Mouse (Mus musculus): ENCODE results near the gene Mical3. TPM values are rescaled to one million over a fixed set of nuclear protein-coding genes. Genes with fewer than 3 reads are reported as not detected.

The Mical3 gene
- polyA plus RNA-seq, 1 experiment from 2014 or later = 13.7 TPM

GRCm38 (mm10) chr6:121039286-121039685 is 91.5 kb downstream of the Mical3 start:
- Histone ChIP-seq H3K9ac (no peak overlapping the region), H3K4me3 (no peak overlapping the region), H3K9me3 (replicated peaks) (no peaks in the 10 kb centered on the region), H3K36me3 (peaks cover 83% of the 10 kb centered on the region), H3K4me2 (no peak overlapping the region), H3K4me1 (no peaks in the 10 kb centered on the region; the same call in 1 of the 2 replicates), H3K27me3 (replicated peaks) (no peaks in the 10 kb centered on the region), H3K27ac (no peak overlapping the region)
- 83% methylated on average over 9 of the region's 9 CpGs for WGBS (ENCODE audit: insufficient replicate concordance)
- no peak for ATAC-seq

DNA sequence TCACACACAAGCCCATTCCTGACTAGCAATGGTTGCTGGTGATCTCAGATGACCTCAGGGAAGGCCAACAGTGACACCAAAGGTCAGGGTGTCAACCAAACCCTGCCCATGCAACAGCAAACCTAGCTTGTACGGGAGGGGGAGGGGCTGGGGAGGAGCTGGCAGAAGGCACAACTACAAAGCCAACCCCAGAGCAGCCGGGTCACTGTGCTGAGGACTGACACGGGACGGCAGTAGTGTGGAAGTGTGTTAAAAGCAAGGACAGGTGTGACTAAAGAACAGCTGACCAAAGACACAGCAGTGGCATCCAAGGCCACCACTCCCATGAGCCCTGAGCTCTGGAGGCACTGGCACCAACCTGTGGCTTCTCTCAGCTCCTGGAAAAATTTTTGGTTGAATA is 93.7 kb downstream of the Mical3 start:
- H3K36me3 ChIP-seq = peaks cover 100% of the 10 kb centered on the region
- no peak overlapping the region; the same call in 1 of the 2 replicates for H3K27ac ChIP-seq
- ATAC-seq = peak; percentile 66

GRCm38 (mm10) chr6:121035929-121036328 is 94.9 kb downstream of the Mical3 start:
- Histone ChIP-seq H3K27ac (no peak overlapping the region), H3K4me2 (no peak overlapping the region), H3K4me1 (no peaks in the 10 kb centered on the region), H3K36me3 (peaks cover 100% of the 10 kb centered on the region), H3K4me3 (no peak overlapping the region), H3K9me3 (replicated peaks) (no peaks in the 10 kb centered on the region), H3K9ac (no peak overlapping the region), H3K27me3 (replicated peaks) (no peaks in the 10 kb centered on the region)
- WGBS (ENCODE audit: insufficient replicate concordance) = 85% methylated on average over 3 of the region's 3 CpGs
- no peak for ATAC-seq

More for the DNA sequence above, 93.7 kb downstream of the Mical3 start:
- Histone ChIP-seq H3K4me3 (no peak overlapping the region), H3K9ac (no peak overlapping the region), H3K4me2 (no peak overlapping the region), H3K4me1 (no peaks in the 10 kb centered on the region), H3K9me3 (replicated peaks) (no peaks in the 10 kb centered on the region), H3K27me3 (replicated peaks) (no peaks in the 10 kb centered on the region)
- 75% methylated on average over 4 of the region's 4 CpGs for WGBS (ENCODE audit: insufficient replicate concordance)

- H3K4me1 ChIP-seq = no peaks in the 10 kb centered on the region
- peaks cover 100% of the 10 kb centered on the region for H3K36me3 ChIP-seq
- no peak for ATAC-seq
- no peak overlapping the region for H3K4me2 ChIP-seq
- H3K27me3 ChIP-seq (replicated peaks) = no peaks in the 10 kb centered on the region
- H3K9me3 ChIP-seq (replicated peaks) = no peaks in the 10 kb centered on the region
- H3K4me3 ChIP-seq = no peak overlapping the region
- H3K9ac ChIP-seq = no peak overlapping the region
- 88% methylated on average over 12 of the region's 12 CpGs for WGBS (ENCODE audit: insufficient replicate concordance)
- H3K27ac ChIP-seq = no peak overlapping the region
Observed at GRCm38 (mm10) chr6:121035268-121035667, 95.5 kb downstream of the Mical3 start.

DNA sequence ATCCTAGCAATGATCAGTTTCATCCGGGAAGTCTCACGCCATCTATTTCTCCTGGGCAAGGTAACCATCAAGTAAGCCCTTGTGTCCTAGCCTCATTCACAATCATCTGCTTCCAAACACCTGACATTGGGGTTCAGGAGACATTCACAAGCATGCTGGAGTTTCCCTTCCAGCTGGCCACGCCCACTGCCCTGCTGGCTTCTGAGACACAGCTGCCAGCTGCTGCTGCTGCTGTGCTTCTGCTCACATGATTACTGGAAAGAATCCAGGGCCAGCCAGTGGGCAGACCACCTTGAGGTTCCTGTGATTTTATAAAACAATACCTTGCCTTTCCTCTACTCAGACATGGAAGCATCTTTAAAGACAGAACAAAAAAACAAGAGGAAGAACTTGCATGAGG is 97.5 kb downstream of the Mical3 start:
- Histone ChIP-seq H3K27me3 (replicated peaks) (no peaks in the 10 kb centered on the region), H3K4me3 (no peak overlapping the region), H3K4me1 (no peaks in the 10 kb centered on the region), H3K27ac (no peak overlapping the region), H3K4me2 (no peak overlapping the region), H3K36me3 (peaks cover 100% of the 10 kb centered on the region), H3K9ac (no peak overlapping the region), H3K9me3 (replicated peaks) (no peaks in the 10 kb centered on the region)
- 89% methylated on average over 3 of the region's 3 CpGs for WGBS (ENCODE audit: insufficient replicate concordance)
- ATAC-seq = no peak

DNA sequence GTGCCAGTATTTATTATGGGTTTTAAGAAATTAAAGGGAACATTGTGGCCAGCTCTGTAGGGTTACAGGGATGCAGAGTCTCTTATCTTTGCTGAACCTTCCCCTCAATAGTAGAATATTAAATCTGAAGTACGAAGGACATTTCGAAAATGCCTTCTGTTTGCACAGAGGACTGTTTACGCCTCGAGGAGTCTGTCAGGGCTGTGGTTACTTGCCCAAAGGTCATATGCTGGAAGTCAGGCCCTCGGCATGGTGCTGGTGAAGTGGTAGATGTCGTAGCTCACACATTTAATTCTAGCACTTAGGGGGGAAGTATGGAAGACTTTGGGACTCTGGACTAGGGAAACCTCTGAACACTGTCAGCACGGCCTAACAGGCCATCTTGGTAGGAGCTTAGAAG is 99.4 kb downstream of the Mical3 start:
- peaks cover 100% of the 10 kb centered on the region for H3K36me3 ChIP-seq
- H3K4me3 ChIP-seq = no peak overlapping the region
- no peaks in the 10 kb centered on the region for H3K4me1 ChIP-seq
- no peak for ATAC-seq
- 82% methylated on average over 7 of the region's 7 CpGs for WGBS (ENCODE audit: insufficient replicate concordance)
- no peaks in the 10 kb centered on the region for H3K9me3 ChIP-seq (replicated peaks)
- no peaks in the 10 kb centered on the region for H3K27me3 ChIP-seq (replicated peaks)
- no peak overlapping the region for H3K9ac ChIP-seq
- H3K27ac ChIP-seq = no peak overlapping the region
- H3K4me2 ChIP-seq = no peak overlapping the region

GRCm38 (mm10) chr6:121029897-121030589 is 100.8 kb downstream of the Mical3 start:
- Histone ChIP-seq H3K9me3 (replicated peaks) (no peaks in the 10 kb centered on the region), H3K4me3 (no peak overlapping the region), H3K27me3 (replicated peaks) (no peaks in the 10 kb centered on the region), H3K27ac (no peak overlapping the region), H3K36me3 (peaks cover 100% of the 10 kb centered on the region), H3K4me1 (no peaks in the 10 kb centered on the region), H3K4me2 (no peak overlapping the region), H3K9ac (no peak overlapping the region)
- 90% methylated on average over 19 of the region's 19 CpGs for WGBS (ENCODE audit: insufficient replicate concordance)
- ATAC-seq = no peak

GRCm38 (mm10) chr6:121028514-121028913 is 102.3 kb downstream of the Mical3 start:
- Histone ChIP-seq H3K4me2 (no peak overlapping the region), H3K9ac (no peak overlapping the region), H3K4me1 (no peaks in the 10 kb centered on the region), H3K36me3 (peaks cover 100% of the 10 kb centered on the region), H3K9me3 (replicated peaks) (no peaks in the 10 kb centered on the region), H3K27me3 (replicated peaks) (no peaks in the 10 kb centered on the region), H3K27ac (no peak overlapping the region), H3K4me3 (no peak overlapping the region)
- no peak for ATAC-seq
- 90% methylated on average over 8 of the region's 8 CpGs for WGBS (ENCODE audit: insufficient replicate concordance)

GRCm38 (mm10) chr6:121027314-121027713 is 103.5 kb downstream of the Mical3 start:
- Histone ChIP-seq H3K9ac (no peak overlapping the region), H3K36me3 (peaks cover 100% of the 10 kb centered on the region), H3K9me3 (replicated peaks) (no peaks in the 10 kb centered on the region), H3K4me1 (no peaks in the 10 kb centered on the region), H3K4me2 (no peak overlapping the region), H3K4me3 (no peak overlapping the region), H3K27me3 (replicated peaks) (no peaks in the 10 kb centered on the region), H3K27ac (no peak overlapping the region)
- ATAC-seq = no peak
- 89% methylated on average over 5 of the region's 5 CpGs for WGBS (ENCODE audit: insufficient replicate concordance)

GRCm38 (mm10) chr6:121026866-121027265 is 103.9 kb downstream of the Mical3 start:
- Histone ChIP-seq H3K9ac (no peak overlapping the region), H3K4me1 (no peaks in the 10 kb centered on the region), H3K9me3 (replicated peaks) (no peaks in the 10 kb centered on the region), H3K4me2 (no peak overlapping the region), H3K36me3 (peaks cover 100% of the 10 kb centered on the region), H3K4me3 (no peak overlapping the region), H3K27me3 (replicated peaks) (no peaks in the 10 kb centered on the region), H3K27ac (no peak overlapping the region)
- 87% methylated on average over 7 of the region's 7 CpGs for WGBS (ENCODE audit: insufficient replicate concordance)
- ATAC-seq = no peak

DNA sequence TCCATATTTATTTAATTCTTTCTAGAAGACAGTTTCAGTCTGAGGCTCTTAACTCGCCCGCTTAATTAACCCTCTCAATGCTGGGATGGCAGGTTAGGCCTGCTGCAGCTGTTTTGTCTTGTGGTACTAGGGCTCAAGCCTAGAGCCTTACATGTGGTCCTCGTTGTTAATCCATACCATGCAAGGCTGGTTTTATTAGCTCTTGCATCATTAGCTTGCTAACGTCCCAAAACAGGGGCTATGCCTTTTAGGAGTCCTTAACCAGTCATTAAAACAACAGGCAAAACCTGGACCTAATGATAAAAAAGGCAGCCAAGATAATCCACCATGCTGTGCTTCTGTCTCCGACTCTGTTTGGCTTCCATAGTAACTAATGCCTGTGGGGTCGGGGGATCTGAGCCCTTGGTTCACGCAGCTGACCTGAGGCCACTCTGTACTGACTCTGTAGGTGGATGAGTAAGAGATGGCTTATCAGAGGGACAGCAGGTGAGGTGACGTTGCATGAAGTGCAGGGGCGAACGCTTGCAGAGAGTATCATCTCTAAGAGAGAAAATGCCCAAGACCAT is 104.7 kb downstream of the Mical3 start:
- Histone ChIP-seq H3K9me3 (replicated peaks) (no peaks in the 10 kb centered on the region), H3K4me1 (no peaks in the 10 kb centered on the region), H3K27me3 (replicated peaks) (no peaks in the 10 kb centered on the region), H3K4me3 (no peak overlapping the region), H3K9ac (no peak overlapping the region), H3K27ac (no peak overlapping the region), H3K36me3 (peaks cover 100% of the 10 kb centered on the region), H3K4me2 (no peak overlapping the region)
- ATAC-seq = no peak
- WGBS (ENCODE audit: insufficient replicate concordance) = 78% methylated on average over 10 of the region's 10 CpGs

DNA sequence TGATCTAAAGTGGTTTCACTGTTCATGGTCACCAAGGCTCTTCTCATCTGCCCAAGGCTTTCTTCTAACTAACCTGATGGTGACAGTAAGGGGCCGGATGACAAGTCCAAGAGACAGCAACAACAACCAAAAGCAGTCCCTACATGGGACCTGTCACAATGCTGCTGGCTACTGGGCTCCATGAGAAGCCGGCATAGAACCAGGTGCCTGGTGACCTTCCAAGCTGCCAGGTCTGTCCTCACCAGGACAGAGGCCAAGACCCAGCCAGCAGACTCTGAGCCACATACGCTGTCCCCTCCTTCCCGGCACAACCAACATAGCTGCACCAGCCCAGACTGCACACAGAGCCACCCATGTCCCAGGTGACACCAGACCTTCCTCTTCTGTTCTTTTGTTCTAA is 112.7 kb downstream of the Mical3 start:
- Histone ChIP-seq H3K9ac (no peak overlapping the region), H3K4me2 (no peak overlapping the region), H3K9me3 (replicated peaks) (no peaks in the 10 kb centered on the region), H3K27me3 (replicated peaks) (no peaks in the 10 kb centered on the region), H3K4me3 (no peak overlapping the region), H3K27ac (no peak overlapping the region), H3K36me3 (peaks cover 100% of the 10 kb centered on the region), H3K4me1 (peaks cover 23% of the 10 kb centered on the region)
- no peak for ATAC-seq
- 90% methylated on average over 4 of the region's 4 CpGs for WGBS (ENCODE audit: insufficient replicate concordance)

Data from liver, embryonic 12.5 days (tissue).